In genomic region chr16:42231306-42231705, GRCm38 (mm10) we compare ENCODE assay signal across 16 mouse cellular contexts.
DNase-seq lines count a peak whose midpoint lies in the region; ATAC-seq and TF ChIP-seq lines count a peak whose summit lies in the region.
"Had no signal": no experiment of that assay in that cellular context is flagged by ENCODE, and none has a peak within 500 bp of the region (broad histone marks: within the 10 kb centered on the region; RNA-seq: fewer than 3 reads in every experiment).

No protein-coding gene starts in this region.

- H3K9ac ChIP-seq in stomach, postnatal 0 days (ENCODE audit: low read length), result no peak overlapping the region
- H3K9ac ChIP-seq: embryonic facial prominence, embryonic 13.5 days; midbrain, embryonic 15.5 days; stomach, embryonic 15.5 days had no signal

- H3K4me1 ChIP-seq in stomach, postnatal 0 days (replicated peaks; ENCODE audit: control insufficient read depth, insufficient read depth), result no peaks in the 10 kb centered on the region
- H3K4me1 ChIP-seq: embryonic facial prominence, embryonic 13.5 days; midbrain, embryonic 15.5 days; stomach, embryonic 15.5 days had no signal

- DNase-seq in CD4-positive, CD25-positive, alpha-beta regulatory T cell, adult 2 months (ENCODE audit: low read depth, low spot score), result peak; percentile 2
- DNase-seq in layer of hippocampus, adult 2 months (ENCODE audit: low spot score in 2 of 2), result no peak
- DNase-seq in layer of hippocampus, adult 8-10 months (ENCODE audit: low spot score in 2 of 2), result no peak
- DNase-seq in thymus, postnatal 14 days, result peak; percentile 9
- DNase-seq in thymus, adult 18-20 months, result no peak
- no peak for DNase-seq in stomach, postnatal 0 days (ENCODE audit: low spot score)
- no peak for DNase-seq in urinary bladder, postnatal 10 days (ENCODE audit: low spot score)
- DNase-seq: cerebellum, adult 11 months; layer of hippocampus, postnatal 36 days; lung, adult 2 months; spleen, adult 18-20 months had no signal

- H3K4me2 ChIP-seq in stomach, postnatal 0 days (replicated peaks; ENCODE audit: low read depth), result no peak overlapping the region
- H3K4me2 ChIP-seq: embryonic facial prominence, embryonic 13.5 days; midbrain, embryonic 15.5 days; stomach, embryonic 15.5 days had no signal

- 67% methylated on average over 4 of the region's 4 CpGs for WGBS in stomach, postnatal 0 days

- no peaks in the 10 kb centered on the region for H3K9me3 ChIP-seq in stomach, postnatal 0 days (ENCODE audit: control insufficient read depth, low read length)
- H3K9me3 ChIP-seq: embryonic facial prominence, embryonic 13.5 days; midbrain, embryonic 15.5 days; stomach, embryonic 15.5 days had no signal

- H3K27me3 ChIP-seq in stomach, postnatal 0 days (ENCODE audit: control insufficient read depth, insufficient read depth, low read length), result no peaks in the 10 kb centered on the region
- H3K27me3 ChIP-seq: embryonic facial prominence, embryonic 13.5 days; midbrain, embryonic 15.5 days; stomach, embryonic 15.5 days had no signal

- H3K4me3 ChIP-seq in layer of hippocampus, adult 2 months, result no peak overlapping the region
- no peak overlapping the region for H3K4me3 ChIP-seq in stomach, postnatal 0 days (ENCODE audit: low read depth, low read length)
- H3K4me3 ChIP-seq: embryonic facial prominence, embryonic 13.5 days; midbrain, embryonic 15.5 days; stomach, embryonic 15.5 days had no signal

- TF ChIP-seq EP300 in stomach, postnatal 0 days (optimal IDR thresholded peaks at IDR 0.05), result no peak

- ATAC-seq in CD4-positive, CD25-positive, alpha-beta regulatory T cell, adult 4 months, result no peak
- ATAC-seq in stomach, postnatal 0 days (ENCODE audit: low FRiP score, low TSS enrichment), result no peak
- ATAC-seq: inflammation-experienced regulatory T-cells, adult 6 months; midbrain, embryonic 15.5 days had no signal

- peak; percentile 48 for TF ChIP-seq CTCF in layer of hippocampus, adult 2 months (conservative IDR thresholded peaks at IDR 0.05)
- TF ChIP-seq CTCF in stomach, postnatal 0 days (IDR thresholded peaks at IDR 0.05; ENCODE audit: low read depth), result peak; percentile 33

- no peaks in the 10 kb centered on the region for H3K36me3 ChIP-seq in stomach, postnatal 0 days (ENCODE audit: control insufficient read depth, insufficient read depth, low read length)
- H3K36me3 ChIP-seq: embryonic facial prominence, embryonic 13.5 days; midbrain, embryonic 15.5 days; stomach, embryonic 15.5 days had no signal

- H3K27ac ChIP-seq in layer of hippocampus, adult 2 months, result no peak overlapping the region
- H3K27ac ChIP-seq in stomach, postnatal 0 days (replicated peaks), result no peak overlapping the region
- H3K27ac ChIP-seq: embryonic facial prominence, embryonic 13.5 days; midbrain, embryonic 15.5 days; stomach, embryonic 15.5 days had no signal

Comparison
In these comparisons a context has a peak if more than half of its experiments do, and no peak if none do; other contexts are left out.
1. DNase-seq: peak in CD4-positive, CD25-positive, alpha-beta regulatory T cell, adult 2 months (single experiment) and thymus, postnatal 14 days (single experiment); none in layer of hippocampus, adult 2 months (0 of 2), layer of hippocampus, adult 8-10 months (0 of 2), thymus, adult 18-20 months (0 of 2), stomach, postnatal 0 days (single experiment) and urinary bladder, postnatal 10 days (single experiment).